Mouse (Mus musculus) neural tube, embryonic 12.5 days (tissue): ENCODE data around the gene Daam1. TPM values are rescaled to one million over a fixed set of nuclear protein-coding genes. Genes with fewer than 3 reads are reported as not detected.

Experiments
- ATAC-seq: fragments of 200-750 bp; cut with Nextera tagmentation; 2 replicates; pipeline ENCODE4 v1.8.0; 2017; ENCODE audit warnings: low read depth, mild to moderate bottlenecking, moderate TSS enrichment, moderate library complexity; ENCODE audit not compliant: low FRiP score
- H3K27ac ChIP-seq: fragments of 300-500 bp; sonication (generic); 2 replicates; pipeline ENCODE4 v1.5.1; 2016
- H3K27me3 ChIP-seq: fragments of 300-500 bp; sonication (generic); replicated peaks from 2 replicates; pipeline ENCODE4 v1.6.1; 2016; ENCODE audit warnings: mild to moderate bottlenecking
- H3K36me3 ChIP-seq: fragments of 300-500 bp; sonication (generic); 2 replicates; pipeline ENCODE4 v1.6.1; 2016; ENCODE audit warnings: mild to moderate bottlenecking
- H3K4me1 ChIP-seq: fragments of 300-500 bp; sonication (generic); 2 replicates; pipeline ENCODE4 v1.6.1; 2016
- H3K4me2 ChIP-seq: fragments of 300-500 bp; sonication (generic); replicated peaks from 2 replicates; pipeline ENCODE4 v1.6.1; 2016; ENCODE audit warnings: mild to moderate bottlenecking
- H3K4me3 ChIP-seq: fragments of 300-500 bp; sonication (generic); 2 replicates; pipeline ENCODE4 v1.5.1; 2016
- H3K9ac ChIP-seq: fragments of 300-500 bp; sonication (generic); 2 replicates; pipeline ENCODE4 v1.6.1; 2016; ENCODE audit warnings: mild to moderate bottlenecking
- H3K9me3 ChIP-seq: fragments of 300-500 bp; sonication (generic); 2 replicates; pipeline ENCODE4 v1.6.1; 2016; ENCODE audit warnings: mild to moderate bottlenecking
- WGBS: fragments of 180-500 bp; shearing (Covaris S2); methylation state at CpG from one replicate; pipeline ENCODE4 v1.1.7; 2016; 5-methylcytosine and 5-hydroxymethylcytosine counted together
- polyA plus RNA-seq: library from polyadenylated mRNA; unstranded; fragments of >200 nt; fragmentation: Nextera tagmentation; extraction: Ambion mirVana; gene quantifications from 2 replicates; pipeline ENCODE4 v1.2.1, GENCODE M21; 2016

The Daam1 gene
- polyA plus RNA-seq, 1 experiment from 2014 or later: 16.1 TPM

- H3K9ac ChIP-seq: no peak overlapping the region
- 85% methylated on average over 6 of the region's 6 CpGs for WGBS
- H3K27me3 ChIP-seq: no peaks in the 10 kb centered on the region
- no peaks in the 10 kb centered on the region for H3K36me3 ChIP-seq
- H3K9me3 ChIP-seq: no peaks in the 10 kb centered on the region
- ATAC-seq: no peak
- H3K4me1 ChIP-seq: no peaks in the 10 kb centered on the region
- H3K4me2 ChIP-seq: no peak overlapping the region
- H3K27ac ChIP-seq: no peak overlapping the region
- no peak overlapping the region for H3K4me3 ChIP-seq
These were observed 200.9 kb downstream of the Daam1 start for GRCm38 (mm10) chr12:72031794-72032193.

DNA sequence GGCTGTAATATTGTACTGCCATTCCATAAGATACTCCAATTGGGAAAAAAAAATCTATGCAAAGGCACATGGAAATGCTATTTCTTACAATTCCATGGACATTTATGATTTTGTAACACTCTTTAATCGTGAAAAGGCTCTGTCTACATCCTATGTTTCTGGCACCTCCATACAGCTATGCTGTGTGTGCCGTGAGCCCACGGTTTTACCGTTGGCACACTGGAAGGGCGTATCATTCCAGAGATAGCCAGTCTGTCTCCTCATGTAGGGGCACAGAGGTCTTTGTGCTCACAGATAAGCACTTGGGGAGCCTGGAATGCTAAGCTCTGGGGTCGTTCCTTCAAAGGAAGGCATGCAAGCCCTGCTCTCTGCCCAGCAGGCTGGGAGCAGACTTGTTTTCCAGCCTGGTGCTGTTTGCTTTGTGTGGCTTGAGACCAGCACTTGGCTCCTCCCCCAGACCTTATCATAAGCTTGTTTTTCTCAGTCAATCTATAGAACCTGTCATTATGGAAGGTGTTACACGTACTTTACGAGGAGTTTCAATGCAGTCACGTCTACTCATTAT is 205.3 kb downstream of the Daam1 start:
- Histone ChIP-seq H3K9ac (no peak overlapping the region), H3K4me1 (no peaks in the 10 kb centered on the region), H3K4me3 (no peak overlapping the region), H3K27me3 (no peaks in the 10 kb centered on the region), H3K36me3 (no peaks in the 10 kb centered on the region), H3K9me3 (no peaks in the 10 kb centered on the region), H3K4me2 (no peak overlapping the region), H3K27ac (no peak overlapping the region)
- WGBS: 80% methylated on average over 9 of the region's 9 CpGs
- no peak for ATAC-seq

DNA sequence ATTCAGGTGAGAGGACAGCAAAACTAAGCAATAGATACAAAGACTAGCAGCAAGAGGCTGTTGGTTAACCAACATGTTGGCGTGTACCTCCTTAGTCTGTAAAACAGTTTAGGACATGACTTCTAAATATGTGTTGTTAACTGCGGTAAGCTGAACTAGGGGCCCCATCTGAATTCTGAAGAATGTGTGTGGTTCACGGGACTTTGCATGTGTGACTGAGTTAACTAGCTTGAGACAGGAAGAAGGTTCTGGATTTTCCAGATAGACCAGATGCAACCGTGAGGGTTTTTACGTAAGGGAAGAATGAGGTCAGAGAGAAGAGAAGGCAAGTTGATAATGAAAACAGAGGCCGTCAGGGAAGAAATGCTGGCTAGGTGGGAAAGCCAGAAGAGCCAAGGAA is 206.2 kb downstream of the Daam1 start:
- H3K4me1 ChIP-seq: no peaks in the 10 kb centered on the region
- no peaks in the 10 kb centered on the region for H3K36me3 ChIP-seq
- no peak for ATAC-seq
- H3K27me3 ChIP-seq: no peaks in the 10 kb centered on the region
- 88% methylated on average over 6 of the region's 6 CpGs for WGBS
- no peak overlapping the region for H3K4me3 ChIP-seq
- H3K4me2 ChIP-seq: no peak overlapping the region
- H3K9ac ChIP-seq: no peak overlapping the region
- H3K9me3 ChIP-seq: no peaks in the 10 kb centered on the region
- H3K27ac ChIP-seq: no peak overlapping the region

DNA sequence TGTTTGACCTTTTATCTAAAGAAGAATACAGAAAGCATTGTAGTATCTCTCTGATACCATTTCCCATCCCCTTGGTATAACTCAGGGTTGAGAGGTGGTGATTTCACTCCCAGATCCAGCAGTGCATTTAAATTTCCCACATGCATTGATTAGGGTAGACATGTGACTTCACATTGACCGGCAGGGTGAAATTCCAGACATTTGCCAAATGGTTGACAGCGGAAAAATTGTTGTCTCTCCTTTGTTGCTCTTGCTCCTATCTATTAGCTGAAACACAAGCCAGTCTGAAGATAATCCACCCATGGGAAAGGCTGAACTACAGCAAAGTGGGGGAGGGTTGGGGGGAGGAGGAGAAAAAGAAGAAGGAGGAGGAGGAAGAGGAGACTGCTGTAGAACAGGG is 208.0 kb downstream of the Daam1 start:
- Histone ChIP-seq H3K4me2 (no peak overlapping the region), H3K27me3 (no peaks in the 10 kb centered on the region), H3K9me3 (no peaks in the 10 kb centered on the region), H3K27ac (no peak overlapping the region), H3K36me3 (no peaks in the 10 kb centered on the region), H3K9ac (no peak overlapping the region), H3K4me3 (no peak overlapping the region), H3K4me1 (no peaks in the 10 kb centered on the region)
- 76% methylated on average over 2 of the region's 2 CpGs for WGBS
- ATAC-seq: no peak

- Histone ChIP-seq H3K27ac (no peak overlapping the region), H3K27me3 (no peaks in the 10 kb centered on the region), H3K9ac (no peak overlapping the region), H3K9me3 (no peaks in the 10 kb centered on the region), H3K4me2 (no peak overlapping the region), H3K36me3 (no peaks in the 10 kb centered on the region), H3K4me1 (no peaks in the 10 kb centered on the region), H3K4me3 (no peak overlapping the region)
- 86% methylated on average over 8 of the region's 8 CpGs for WGBS
- no peak for ATAC-seq
These were observed 208.6 kb downstream of the Daam1 start for GRCm38 (mm10) chr12:72039501-72039900.

GRCm38 (mm10) chr12:72041238-72041637 is 210.4 kb downstream of the Daam1 start:
- H3K9me3 ChIP-seq: no peaks in the 10 kb centered on the region
- ATAC-seq: no peak
- H3K27me3 ChIP-seq: no peaks in the 10 kb centered on the region
- H3K4me3 ChIP-seq: no peak overlapping the region
- H3K36me3 ChIP-seq: no peaks in the 10 kb centered on the region
- H3K9ac ChIP-seq: no peak overlapping the region
- H3K4me1 ChIP-seq: no peaks in the 10 kb centered on the region
- 89% methylated on average over 3 of the region's 3 CpGs for WGBS
- no peak overlapping the region for H3K4me2 ChIP-seq
- no peak overlapping the region for H3K27ac ChIP-seq

Other genes with a start within 250 kb of the Daam1 start
- gene Gpr135, start 240.0 kb downstream of the Daam1 start, polyA plus RNA-seq: 1.7 TPM in 2 replicates